Mouse (Mus musculus) ES-E14 (cell line): ENCODE results near the gene Tpd52l1.

Source experiments
- CHD2 ChIP-seq: IDR thresholded peaks from 2 replicates; pipeline ENCODE4 v1.6.1; 2014; ENCODE audit warnings: mild to moderate bottlenecking, low read depth, low read length, inconsistent platforms
- HCFC1 ChIP-seq: IDR thresholded peaks from 2 replicates; pipeline ENCODE4 v1.6.1; 2012; ENCODE audit warnings: low read length, inconsistent platforms, borderline replicate concordance; ENCODE audit not compliant: insufficient read depth
- MAFK ChIP-seq: IDR thresholded peaks from 2 replicates; pipeline ENCODE4 v1.6.1; 2014; ENCODE audit warnings: mild to moderate bottlenecking, low read depth, low read length, inconsistent platforms; ENCODE audit not compliant: insufficient read depth
- ZC3H11A ChIP-seq: IDR thresholded peaks from 2 replicates; pipeline ENCODE4 v1.6.1; 2012; ENCODE audit warnings: low read depth, mild to moderate bottlenecking, inconsistent platforms, low read length, borderline replicate concordance
- ZNF384 ChIP-seq: IDR thresholded peaks from 2 replicates; pipeline ENCODE4 v1.6.1; 2012; ENCODE audit warnings: low read depth, low read length, inconsistent platforms

DNA sequence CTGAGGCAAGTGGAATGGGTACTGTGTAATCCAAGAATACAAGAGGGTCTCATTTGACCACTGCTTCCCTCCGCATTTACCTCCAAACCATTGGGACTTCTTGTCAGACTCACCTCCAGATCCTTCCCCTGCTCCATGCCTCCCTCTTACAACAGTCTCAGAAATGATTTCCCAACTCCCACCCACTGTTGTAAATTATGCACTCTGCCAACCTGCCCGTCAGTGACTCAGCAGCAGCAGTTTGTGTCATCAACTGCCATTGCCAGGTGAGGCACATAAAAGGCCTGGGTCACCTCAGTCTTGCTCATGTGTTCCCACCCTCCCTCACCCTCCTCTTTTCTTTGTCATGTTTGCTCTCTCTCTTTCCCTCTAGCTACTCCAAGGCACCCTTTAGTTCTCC, 91.6 kb downstream of the Tpd52l1 start:
- TF ChIP-seq ZC3H11A: no peak
- no peak for TF ChIP-seq MAFK
- no peak for TF ChIP-seq CHD2
- TF ChIP-seq HCFC1: no peak
- TF ChIP-seq ZNF384: no peak
